In genomic region chr16:95260693-95261092, GRCm38 (mm10) we compare ENCODE assay signal across 20 mouse cellular contexts. TPM values are rescaled to one million over a fixed set of nuclear protein-coding genes. Genes with fewer than 3 reads are reported as not detected.
DNase-seq lines count a peak whose midpoint lies in the region; ATAC-seq lines count a peak whose summit lies in the region.
"Had no signal": no experiment of that assay in that cellular context is flagged by ENCODE, and none has a peak within 500 bp of the region (broad histone marks: within the 10 kb centered on the region; RNA-seq: fewer than 3 reads in every experiment).

No protein-coding gene starts in this region.

- 63% methylated on average over 5 of the region's 5 CpGs for WGBS in stomach, embryonic 16.5 days

- H3K4me2 ChIP-seq in stomach, embryonic 16.5 days (ENCODE audit: low read depth, low read length), result peak overlapping the region; percentile 28
- H3K4me2 ChIP-seq: forebrain, embryonic 15.5 days; hindbrain, embryonic 13.5 days had no signal

- no peak overlapping the region for H3K27ac ChIP-seq in stomach, embryonic 16.5 days (ENCODE audit: low read length)
- H3K27ac ChIP-seq: forebrain, embryonic 15.5 days; heart, embryonic 10.5 days; hindbrain, embryonic 13.5 days; hindbrain, postnatal 0 days had no signal

- no peak for ATAC-seq in stomach, embryonic 16.5 days (ENCODE audit: insufficient read depth, low FRiP score)
- ATAC-seq: activated CD4-positive, CD25-positive, alpha-beta regulatory T cell, adult 4 months; forebrain, embryonic 15.5 days; hindbrain, postnatal 0 days; Patski had no signal

- H3K27me3 ChIP-seq in stomach, embryonic 16.5 days (ENCODE audit: control insufficient read depth, insufficient read depth, low read length), result no peaks in the 10 kb centered on the region
- H3K27me3 ChIP-seq: forebrain, embryonic 15.5 days; Patski had no signal

- no peak overlapping the region for H3K4me3 ChIP-seq in stomach, embryonic 16.5 days (replicated peaks; ENCODE audit: low read length)
- H3K4me3 ChIP-seq: forebrain, embryonic 15.5 days; heart, embryonic 10.5 days; hindbrain, embryonic 13.5 days had no signal

- peak; percentile 24 for DNase-seq in adrenal gland, postnatal 14 days
- DNase-seq in adrenal gland, adult 8-10 months, result no peak
- peak; percentile 62 for DNase-seq in kidney, adult 9 months
- no peak for DNase-seq in kidney, adult 18-20 months
- DNase-seq in lung, postnatal 36 days, result peak; percentile 47
- no peak for DNase-seq in lung, postnatal 10 days
- DNase-seq in gastrocnemius, postnatal 4 days (ENCODE audit: low spot score in 2 of 2), result no peak
- DNase-seq: adrenal gland, postnatal 10 days; cerebellum, adult 2 months; gastrocnemius, postnatal 36 days; heart, adult 18-20 months; heart, postnatal 10 days had no signal

- no peaks in the 10 kb centered on the region for H3K36me3 ChIP-seq in stomach, embryonic 16.5 days (ENCODE audit: control insufficient read depth, insufficient read depth, low read length)
- H3K36me3 ChIP-seq: forebrain, embryonic 15.5 days; heart, embryonic 10.5 days; hindbrain, embryonic 13.5 days had no signal

- H3K4me1 ChIP-seq in stomach, embryonic 16.5 days (ENCODE audit: control insufficient read depth, insufficient read depth, low read length), result no peaks in the 10 kb centered on the region
- H3K4me1 ChIP-seq: forebrain, embryonic 15.5 days; hindbrain, embryonic 13.5 days had no signal

- H3K9me3 ChIP-seq in stomach, embryonic 16.5 days (replicated peaks; ENCODE audit: control insufficient read depth, low read length), result no peaks in the 10 kb centered on the region
- H3K9me3 ChIP-seq: forebrain, embryonic 15.5 days; heart, embryonic 10.5 days; hindbrain, embryonic 13.5 days had no signal

- H3K9ac ChIP-seq in stomach, embryonic 16.5 days (ENCODE audit: low read length), result no peak overlapping the region
- H3K9ac ChIP-seq: forebrain, embryonic 15.5 days; hindbrain, embryonic 13.5 days had no signal

RNA-seq across cellular contexts. Expression of gene Kcnj15, which starts 3.3 kb away (rescaled TPM):
- 1.0 and 1.5 TPM in 2 replicates for total RNA-seq in adrenal gland, postnatal 14 days (2021)
- total RNA-seq in adrenal gland, adult 8-10 months (2022), result 1 to 10 TPM in 1 of 4 experiments, under 1 TPM in 3; 0.78 to 2.1 (median 0.84) TPM
- 6.1 and 7.3 TPM in 2 replicates for polyA plus RNA-seq in stomach, embryonic 16.5 days (2015; fragmentation: Nextera tagmentation; extraction: Ambion mirVana)
- total RNA-seq in gastrocnemius, postnatal 4 days (2021), result under 1 TPM; 0.71 to 0.73 TPM
- total RNA-seq: hematopoietic stem cell, adult 5-6 weeks had no signal
- polyA plus RNA-seq: cerebellum, adult 2 months had no signal

Comparison
In these comparisons a context has a peak if more than half of its experiments do, and no peak if none do; other contexts are left out.
1. DNase-seq: peak in adrenal gland, postnatal 14 days (single experiment), kidney, adult 9 months (single experiment) and lung, postnatal 36 days (single experiment); none in adrenal gland, adult 8-10 months (single experiment), kidney, adult 18-20 months (single experiment), lung, postnatal 10 days (single experiment) and gastrocnemius, postnatal 4 days (0 of 2).